Mouse (Mus musculus) bone marrow macrophage, adult 2 months (primary cell): ENCODE measurements around the gene Rad54l.

Experiments used
- CTCF ChIP-seq: IDR thresholded peaks from 2 replicates; pipeline ENCODE4 v1.5.1; 2012; ENCODE audit warnings: low read depth, mild to moderate bottlenecking, low read length, moderate library complexity
- POLR2A ChIP-seq: IDR thresholded peaks from 2 replicates; pipeline ENCODE4 v1.6.1; 2012; ENCODE audit warnings: mild to moderate bottlenecking, low read depth, low read length, borderline replicate concordance

- TF ChIP-seq CTCF (no peak), POLR2A (no peak)
These were observed 43.9 kb upstream of the Rad54l start, which contains the start of gene Tspan1 for GRCm38 (mm10) chr4:116167404-116167803.
